Mouse (Mus musculus) brain, embryonic 18.5 days (tissue): ENCODE results near the gene F8a.
"Not testable (repeated sequence)": the region's sequence is repeated elsewhere in the genome, so short reads cannot be mapped to it uniquely, and the experiment has no call there.

Experiments
- DNase-seq: peaks from one replicate; pipeline ENCODE4 v3.0.0-alpha.2; 2012; ENCODE audit warnings: low read depth, low spot score

The F8a gene

DNA sequence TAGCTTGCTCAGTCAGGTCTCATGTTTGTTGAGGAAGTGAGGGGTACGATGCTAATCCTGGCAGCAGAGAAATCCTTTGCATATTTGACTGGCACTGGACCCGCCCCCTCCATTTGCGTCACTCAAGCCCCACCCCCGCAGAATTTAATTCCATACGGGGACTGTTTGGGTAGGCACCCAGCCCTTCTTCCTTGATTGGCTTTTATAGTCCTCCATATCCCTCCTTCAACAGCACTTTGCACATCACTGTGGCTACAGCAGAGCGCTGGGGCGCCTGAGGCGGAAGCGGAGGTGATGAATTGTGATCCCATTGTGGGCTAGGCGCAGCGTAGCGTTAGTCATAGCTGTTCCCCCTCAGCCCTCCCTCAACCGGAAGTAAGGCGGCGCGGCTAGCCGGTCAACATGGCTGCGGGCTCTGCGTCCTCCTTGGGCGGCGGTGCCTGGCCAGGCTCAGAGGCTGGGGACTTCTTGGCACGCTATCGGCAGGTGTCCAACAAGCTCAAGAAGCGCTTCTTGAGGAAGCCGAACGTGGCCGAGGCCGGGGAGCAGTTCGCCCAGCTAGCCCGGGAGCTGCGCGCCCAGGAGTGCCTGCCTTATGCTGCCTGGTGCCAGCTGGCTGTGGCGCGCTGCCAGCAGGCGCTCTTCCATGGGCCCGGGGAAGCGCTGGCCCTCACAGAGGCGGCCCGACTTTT, at the start of gene F8a:
F8a (plus strand) TSS at position 378 of the 692 bp plus-strand sequence.
- peak; percentile 77 for DNase-seq

DNA sequence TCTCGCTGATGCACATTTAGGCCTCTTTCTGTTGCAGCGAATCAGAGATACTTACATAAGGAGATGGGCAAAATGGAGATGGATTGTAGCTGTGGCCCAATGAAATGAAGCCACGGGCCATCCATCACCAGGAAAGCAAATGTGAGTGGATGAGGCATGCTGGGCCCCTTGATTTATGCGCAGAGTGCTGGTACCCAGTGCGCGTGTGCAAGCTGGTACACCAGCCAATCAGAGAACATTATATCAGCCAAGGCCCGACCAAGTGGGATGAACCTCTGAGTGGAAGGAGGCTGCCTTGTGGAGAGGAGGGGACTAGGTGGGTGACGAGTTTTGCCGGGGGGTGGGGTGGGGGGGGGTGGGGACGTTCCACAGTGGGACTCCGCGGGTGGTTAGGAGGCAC, 36.2 kb upstream of the F8a start, which contains the start of gene Xlr3b:
Xlr3b (plus strand) TSS at position 274 of the 400 bp plus-strand sequence.
- not testable (repeated sequence) for DNase-seq

DNA sequence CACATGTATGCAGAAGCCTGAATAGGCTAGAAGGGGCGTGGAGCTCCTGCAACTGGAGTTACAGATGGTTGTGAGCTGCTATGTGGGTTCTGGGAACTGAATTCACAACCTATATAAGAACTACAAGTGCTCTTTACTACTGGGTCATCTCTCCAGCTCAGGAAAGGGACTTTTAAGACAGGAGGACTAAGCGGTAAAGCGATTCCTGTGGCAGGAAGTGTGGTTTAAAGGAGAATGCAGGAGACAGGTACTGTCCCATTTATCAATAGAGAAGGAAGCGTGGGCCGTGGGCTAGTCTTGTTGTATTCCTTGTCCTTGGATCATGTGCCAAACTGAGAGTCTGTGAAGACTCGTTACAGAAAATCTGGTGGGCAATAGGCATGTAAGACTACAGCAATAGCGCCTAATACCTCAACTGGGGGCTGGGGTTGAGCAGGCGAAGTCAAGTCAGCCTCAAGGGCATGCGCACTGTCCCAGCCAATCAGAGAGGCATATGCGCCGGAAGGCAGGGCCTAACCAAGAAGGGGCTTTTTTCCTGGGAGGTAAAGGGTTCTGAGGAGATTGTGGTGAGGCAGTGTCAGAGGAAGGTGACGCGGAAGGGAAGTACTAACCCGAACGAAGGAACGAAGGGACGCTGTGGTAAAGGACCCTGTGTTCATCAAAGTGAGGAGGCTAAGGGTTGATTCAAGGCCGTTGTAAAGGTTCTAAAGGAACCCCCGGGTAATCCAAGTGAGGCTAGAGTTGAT, 14.1 kb upstream of the F8a start, which contains the start of gene Xlr4b:
Xlr4b (plus strand) TSS at position 515 of the 746 bp plus-strand sequence.
- not testable (repeated sequence) for DNase-seq

DNA sequence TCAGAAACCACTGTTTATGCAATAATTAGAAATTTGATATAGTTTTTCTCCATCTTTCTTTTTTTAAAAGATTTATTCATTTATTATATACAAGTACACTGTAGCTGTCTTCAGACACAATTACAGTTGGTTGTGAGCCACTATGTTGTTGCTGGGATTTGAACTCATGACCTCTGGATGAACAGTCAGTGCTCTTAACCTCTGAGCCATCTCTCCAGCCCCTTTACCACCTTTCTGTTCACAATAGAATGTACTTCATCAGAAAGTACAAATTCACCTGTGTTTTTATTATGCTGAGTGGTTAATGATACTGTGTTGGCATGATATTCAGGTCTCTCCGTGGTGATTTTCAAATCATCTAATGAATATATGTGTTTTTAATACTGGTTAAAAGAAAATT, 2.7 kb upstream of the F8a start:
- no peak for DNase-seq

DNA sequence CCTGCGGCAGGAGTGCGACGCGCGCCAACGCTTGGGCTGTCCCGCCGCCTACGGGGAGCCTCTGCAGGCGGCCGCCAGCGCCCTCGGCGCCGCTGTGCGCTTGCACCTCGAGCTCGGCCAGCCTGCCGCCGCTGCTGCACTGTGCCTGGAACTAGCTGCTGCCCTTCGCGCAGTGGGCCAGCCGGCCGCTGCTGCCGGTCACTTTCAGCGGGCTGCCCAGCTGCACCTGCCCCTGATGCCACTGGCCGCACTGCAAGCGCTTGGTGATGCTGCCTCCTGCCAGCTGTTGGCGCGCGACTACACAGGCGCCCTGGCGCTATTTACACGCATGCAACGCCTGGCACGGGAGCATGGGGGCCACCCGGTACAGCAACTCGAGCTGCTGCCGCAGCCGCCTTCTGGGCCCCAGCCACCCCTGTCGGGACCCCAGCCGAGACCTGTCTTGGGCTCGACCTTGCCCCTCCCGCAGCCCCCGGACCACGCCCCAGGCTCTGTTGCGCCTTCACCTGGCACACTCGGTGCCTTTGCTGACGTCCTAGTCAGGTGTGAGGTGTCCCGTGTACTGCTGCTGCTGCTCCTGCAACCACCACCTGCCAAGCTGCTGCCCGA, 619 bp downstream of the F8a start:
- DNase-seq: no peak

DNA sequence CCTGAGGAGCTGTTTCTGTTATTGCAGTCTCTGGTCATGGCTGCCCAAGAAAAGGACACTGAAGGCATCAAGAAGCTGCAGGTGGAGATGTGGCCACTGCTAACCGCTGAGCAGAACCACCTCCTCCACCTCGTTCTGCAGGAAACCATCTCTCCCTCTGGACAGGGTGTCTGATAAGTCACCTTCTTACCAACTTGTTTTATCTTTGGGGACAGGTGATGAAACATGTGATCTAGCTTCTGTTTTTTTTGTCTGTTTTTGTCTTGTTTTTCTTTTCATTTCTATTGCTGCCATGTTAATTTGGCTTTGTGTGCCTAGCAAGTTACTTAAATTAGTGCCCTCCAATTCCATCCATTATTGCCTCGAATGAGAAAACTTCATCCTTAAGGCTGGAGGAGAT, 1.2 kb downstream of the F8a start:
- DNase-seq: no peak

DNA sequence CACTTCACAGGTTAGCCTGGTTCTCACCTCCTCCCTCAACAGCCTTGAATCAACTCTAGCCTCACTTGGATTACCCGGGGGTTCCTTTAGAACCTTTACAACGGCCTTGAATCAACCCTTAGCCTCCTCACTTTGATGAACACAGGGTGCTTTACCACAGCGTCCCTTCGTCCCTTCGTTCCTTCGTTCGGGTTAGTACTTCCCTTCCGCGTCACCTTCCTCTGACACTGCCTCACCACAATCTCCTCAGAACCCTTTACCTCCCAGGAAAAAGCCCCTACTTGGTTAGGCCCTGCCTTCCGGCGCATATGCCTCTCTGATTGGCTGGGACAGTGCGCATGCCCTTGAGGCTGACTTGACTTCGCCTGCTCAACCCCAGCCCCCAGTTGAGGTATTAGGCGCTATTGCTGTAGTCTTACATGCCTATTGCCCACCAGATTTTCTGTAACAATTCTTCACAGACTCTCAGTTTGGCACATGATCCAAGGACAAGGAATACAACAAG, 14.8 kb downstream of the F8a start, which contains the start of gene Xlr4c:
Xlr4c (minus strand) TSS at position 310 of the 505 bp plus-strand sequence.
- DNase-seq: not testable (repeated sequence)

DNA sequence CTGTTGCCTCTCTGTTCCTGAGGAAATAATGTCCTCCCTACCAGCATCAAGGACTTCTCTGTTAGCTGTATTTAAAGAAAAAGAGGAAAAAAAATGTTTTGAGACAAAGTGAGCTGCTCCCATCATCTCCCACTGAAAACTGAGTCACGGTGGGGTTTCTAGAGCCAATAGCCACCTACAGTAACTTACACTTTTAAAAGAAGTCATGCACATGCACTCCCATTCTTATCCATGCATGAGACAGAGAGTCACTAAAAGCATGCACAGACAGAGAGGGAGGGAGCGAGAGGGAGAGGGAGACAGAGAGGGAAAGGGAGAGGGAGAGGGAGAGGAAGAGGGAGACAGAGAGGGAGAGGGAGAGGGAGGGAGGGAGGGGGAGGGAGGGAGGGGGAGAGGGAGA, 34.3 kb downstream of the F8a start:
- DNase-seq: not testable (repeated sequence)

DNA sequence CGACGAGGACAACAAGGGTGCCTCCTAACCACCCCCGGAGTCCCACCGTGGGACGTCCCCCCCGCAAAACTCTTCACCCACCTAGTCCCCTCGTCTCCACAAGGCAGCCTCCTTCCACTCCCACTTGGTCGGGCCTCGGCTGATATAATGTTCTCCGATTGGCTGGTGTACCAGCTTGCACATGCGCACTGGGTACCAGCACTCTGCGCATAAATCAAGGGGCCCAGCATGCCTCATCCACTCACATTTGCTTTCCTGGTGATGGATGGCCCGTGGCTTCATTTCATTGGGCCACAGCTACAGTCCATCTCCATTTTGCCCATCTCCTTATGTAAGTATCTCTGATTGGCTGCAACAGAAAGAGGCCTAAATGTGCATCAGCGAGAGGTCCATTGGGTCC, 37.2 kb downstream of the F8a start, which contains the start of gene Xlr3c:
Xlr3c (minus strand) TSS at position 121 of the 400 bp plus-strand sequence.
- DNase-seq: not testable (repeated sequence)
